Mouse (Mus musculus) induced T-regulatory cell, adult 2 months (primary cell): Measurements from ENCODE around the gene Bicdl2.

Experiments used
- DNase-seq: peaks from one replicate; pipeline ENCODE4 v3.0.0-alpha.2; 2012; ENCODE audit warnings: low read depth

The Bicdl2 gene

DNA sequence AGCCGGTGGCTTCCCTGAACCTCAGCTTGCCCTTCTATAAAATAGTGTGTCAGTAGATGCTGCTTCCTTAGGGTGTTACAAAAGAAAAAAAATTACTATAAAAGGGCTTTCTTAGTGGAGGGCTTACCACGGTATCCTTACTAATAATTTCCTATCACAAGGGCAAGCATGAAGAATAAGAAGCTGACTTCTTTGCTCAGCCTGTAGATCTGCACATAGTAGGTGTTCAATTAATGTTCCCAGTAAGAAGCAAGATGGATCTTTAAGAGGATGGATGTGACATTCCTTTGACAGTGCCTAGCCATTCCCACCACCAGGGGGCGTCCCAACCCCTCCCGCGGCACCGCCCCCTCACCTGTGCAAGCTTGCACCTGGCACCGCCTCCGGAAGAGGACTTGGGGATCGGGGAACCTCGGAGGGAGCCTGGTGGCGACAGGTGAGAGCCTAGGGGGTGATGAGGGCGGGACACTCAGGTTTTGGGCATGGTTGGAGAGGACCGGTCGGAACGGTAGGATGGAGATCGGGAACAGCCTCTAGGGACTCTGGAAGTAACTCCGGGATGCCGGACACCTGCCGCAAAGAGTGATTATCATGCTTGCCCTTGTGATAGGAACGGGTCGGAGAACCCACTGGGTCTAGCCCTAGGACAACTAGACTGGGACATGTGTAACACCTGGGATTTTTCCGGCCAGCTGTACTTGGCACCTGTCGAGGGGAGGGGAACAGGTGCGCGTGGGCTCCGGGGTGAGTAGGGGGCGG lies at the start of gene Bicdl2:
Bicdl2 (plus strand) TSS at position 390 of the 759 bp plus-strand sequence.
- peak; percentile 73 for DNase-seq

DNA sequence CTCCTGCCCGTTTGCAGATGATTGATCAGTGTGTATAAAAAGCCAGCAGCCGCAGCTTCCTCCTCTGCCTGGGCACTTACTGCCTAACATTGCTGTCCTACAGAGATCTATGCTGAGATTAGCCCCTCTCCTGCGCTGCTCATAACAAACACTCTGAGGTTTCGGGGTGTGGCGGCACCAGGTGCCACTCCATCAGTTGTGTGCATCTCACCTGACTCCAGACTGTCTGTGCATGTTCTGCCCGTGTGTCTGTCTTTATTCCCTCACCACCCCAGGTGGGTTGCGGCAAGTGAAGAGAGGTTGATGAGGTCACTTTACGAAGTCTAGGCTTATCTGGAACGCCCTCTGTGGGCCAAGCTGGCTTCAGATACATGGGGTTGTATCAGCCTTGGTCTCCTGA lies 43.2 kb upstream of the Bicdl2 start:
- peak; percentile 83 for DNase-seq

DNA sequence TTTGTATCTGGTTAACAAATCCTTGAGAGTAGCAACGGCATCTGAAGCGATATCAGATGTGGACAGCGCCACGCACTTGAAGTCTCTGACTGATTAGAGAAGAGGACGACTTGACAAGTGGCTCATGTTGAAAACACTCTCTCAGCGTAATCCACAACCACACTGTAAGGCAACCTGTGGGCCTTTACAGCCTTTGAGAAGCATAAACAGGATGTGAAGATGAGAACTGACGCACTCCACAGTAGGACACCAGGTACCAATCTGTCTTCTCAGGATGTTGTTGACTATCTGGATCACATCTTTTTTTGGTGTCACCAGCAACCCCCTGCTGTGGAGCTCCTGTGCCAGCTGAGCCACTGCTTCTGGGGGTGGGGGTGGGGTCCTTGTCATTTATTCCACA lies 40.0 kb upstream of the Bicdl2 start:
- peak; percentile 92 for DNase-seq

DNA sequence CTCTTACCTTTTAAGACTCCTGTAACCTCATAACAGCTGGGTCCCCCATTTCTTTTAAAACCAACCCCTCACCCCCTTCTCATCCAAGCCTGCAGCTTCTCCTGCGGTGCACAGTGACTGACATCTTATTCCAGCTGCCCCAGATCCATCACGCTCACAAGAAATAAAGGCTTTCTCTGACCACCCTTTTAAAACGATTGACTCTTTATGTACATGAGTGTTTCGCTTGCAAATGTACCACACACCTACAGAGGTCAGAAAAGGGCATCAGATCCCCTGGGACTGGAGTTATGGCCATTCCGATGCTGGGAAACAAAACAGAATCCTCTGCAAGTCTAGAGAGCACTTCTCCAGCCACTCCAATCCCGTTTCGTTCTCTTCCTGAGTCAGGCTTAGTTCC lies 32.5 kb upstream of the Bicdl2 start:
- no peak for DNase-seq

DNA sequence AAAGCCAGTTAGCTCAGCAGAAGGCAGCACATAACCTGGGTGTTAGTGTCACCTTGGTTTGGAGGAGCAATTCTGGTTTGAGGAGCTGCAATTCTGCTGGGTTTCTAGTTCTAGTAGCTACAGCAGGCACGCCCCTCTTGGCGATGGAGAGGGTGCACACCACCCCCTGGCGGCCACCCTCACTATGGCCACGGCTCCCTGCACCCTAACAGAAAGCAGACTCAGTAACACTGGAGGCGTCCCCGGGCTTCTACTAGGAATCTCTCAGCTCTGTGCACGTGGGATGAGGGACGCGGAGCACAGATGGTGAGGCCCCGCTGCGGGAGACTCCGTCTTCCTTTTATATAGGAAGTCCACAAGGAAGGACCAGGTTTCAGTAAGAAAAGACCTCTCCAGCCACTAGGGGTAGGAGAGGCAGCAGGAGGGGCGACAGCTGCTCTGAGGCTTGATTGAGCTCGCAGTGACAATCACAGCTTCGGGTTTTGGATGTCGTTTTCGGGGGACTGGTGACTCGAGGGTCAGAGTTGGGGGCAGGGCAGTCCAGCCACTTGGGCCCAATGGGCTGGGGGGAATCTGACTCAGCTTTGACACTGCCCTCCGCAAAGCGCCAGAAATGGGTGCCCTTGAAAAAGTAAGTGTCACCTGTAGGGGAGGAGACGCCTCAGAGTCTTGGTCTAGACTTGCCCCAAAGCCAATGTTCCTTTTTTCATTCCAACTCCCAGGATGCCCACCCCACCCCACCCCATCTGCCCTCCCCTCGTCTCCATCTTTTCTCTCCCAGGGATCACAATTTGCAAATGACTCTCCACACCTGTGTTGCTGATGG lies 29.9 kb upstream of the Bicdl2 start:
- peak; percentile 88 for DNase-seq

DNA sequence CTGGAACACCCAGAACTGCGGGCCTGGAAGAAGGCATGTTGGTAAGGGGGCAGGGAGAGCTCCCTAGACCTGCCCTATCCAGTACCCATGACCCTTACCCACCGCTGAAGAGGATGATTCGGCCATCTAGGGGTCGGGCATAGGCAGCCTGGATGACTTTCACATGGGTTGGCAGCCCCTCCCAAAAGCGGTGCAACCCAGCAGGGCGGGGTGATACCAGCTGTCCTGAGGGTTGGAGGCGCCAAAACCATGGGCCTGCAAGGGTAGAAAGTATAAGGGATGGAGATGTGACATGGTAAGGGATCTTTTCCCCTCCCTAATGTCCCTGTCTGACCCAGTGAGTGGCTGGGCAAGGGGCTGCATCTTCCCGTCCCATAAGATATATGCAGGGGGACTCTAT lies 29.1 kb upstream of the Bicdl2 start:
- no peak for DNase-seq

DNA sequence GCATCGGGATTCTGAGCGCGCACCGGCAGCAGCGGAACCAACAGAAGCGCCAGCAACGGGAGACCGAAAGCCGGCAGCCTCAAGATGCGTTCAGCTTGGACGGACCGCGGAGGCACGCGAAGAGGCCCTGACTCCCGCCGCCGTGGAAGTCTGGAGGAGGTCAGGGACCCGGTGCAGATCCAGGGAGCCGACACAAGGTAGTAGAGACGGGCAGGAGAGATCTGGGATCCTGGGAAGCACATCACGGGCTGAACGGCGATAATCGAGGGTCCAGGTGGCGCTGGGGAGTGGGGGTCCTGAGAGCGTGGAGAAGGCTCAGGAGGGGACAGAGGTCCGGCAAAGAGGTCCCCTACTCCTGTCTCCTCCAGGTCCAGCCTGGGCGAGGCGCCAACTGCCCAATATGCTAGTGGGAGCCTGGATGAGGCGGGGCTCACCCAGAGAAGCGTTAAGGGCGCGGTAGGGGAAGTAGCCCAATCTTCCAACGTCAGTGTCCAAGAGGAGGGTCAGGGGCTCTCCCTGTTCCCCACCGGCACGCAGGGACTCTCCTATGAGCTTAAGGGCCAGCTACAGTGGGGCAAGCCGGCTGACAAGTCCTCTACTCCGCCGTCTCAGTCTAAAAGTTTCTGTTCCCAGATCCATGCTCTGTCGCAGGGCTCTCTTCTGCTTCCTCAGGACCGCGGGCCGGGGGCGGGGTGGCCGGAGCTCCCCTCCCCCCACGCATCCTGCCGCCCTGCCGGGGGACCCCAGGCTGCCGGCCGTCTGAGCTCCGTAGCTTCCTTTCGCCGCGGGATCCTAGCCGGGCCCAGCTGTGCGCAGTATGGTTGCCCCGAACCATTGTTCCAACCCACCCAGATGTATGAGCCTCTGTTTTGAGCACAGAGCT lies 15.5 kb upstream of the Bicdl2 start, which contains the start of gene Mmp25:
Mmp25 (minus strand) TSS at position 665 of the 883 bp plus-strand sequence.
- peak; percentile 22 for DNase-seq

DNA sequence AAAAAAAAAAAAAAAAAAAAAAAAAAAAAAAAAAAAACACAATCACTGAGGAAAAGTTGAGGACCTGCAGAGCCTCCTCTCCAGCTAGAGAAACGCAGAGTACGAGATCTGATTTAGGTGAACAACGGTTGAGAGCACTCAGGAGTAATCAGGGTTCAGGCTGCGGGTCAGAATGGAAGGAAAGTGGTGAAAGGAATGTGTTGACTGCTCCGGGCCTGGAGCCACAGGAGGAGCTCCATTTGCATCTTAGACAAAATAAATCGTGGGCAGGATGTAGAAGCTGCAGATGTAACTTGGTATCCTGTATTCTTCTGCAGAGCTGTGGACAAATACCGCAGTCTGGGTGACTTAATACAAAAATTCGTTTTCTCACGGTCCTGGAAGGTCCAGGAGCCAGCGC lies 14.4 kb upstream of the Bicdl2 start:
- no peak for DNase-seq

DNA sequence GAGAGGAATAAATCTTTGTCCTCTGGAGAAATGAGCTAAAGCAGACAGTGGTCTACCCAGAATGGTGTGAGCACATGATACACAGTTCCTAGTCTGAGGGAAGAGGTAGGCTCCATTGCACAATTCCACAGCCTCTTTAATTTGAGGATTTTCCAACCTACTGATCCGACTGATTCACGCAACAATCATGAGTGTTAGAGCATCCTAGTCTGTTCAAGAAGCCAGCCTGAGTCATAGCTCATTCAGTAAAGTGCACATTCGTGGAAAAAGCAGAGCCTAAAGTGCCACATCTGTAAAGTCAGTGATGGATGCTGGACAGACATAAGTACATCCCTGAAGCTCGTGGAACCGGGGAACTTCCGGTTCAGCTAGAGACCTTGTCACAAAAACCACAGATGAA lies 8.9 kb upstream of the Bicdl2 start:
- no peak for DNase-seq

DNA sequence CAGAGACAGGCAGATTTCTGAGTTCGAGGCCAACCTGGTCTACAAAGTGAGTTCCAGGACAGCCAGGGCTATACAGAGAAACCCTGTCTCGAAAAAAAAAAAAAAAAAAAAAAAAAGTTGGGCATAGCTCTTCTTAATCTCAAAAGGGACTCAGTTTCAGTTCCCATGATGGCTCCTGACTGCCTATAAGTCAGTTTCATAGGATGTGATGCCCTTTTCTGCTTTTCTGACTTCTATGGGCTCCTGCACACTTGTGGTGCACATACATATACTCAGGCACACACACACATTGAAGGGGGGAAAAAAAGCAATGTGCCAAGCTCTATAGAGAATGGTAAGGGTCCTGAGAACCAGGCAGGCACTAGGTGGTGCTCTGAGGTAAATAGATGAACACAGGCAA lies 7.0 kb upstream of the Bicdl2 start:
- no peak for DNase-seq

DNA sequence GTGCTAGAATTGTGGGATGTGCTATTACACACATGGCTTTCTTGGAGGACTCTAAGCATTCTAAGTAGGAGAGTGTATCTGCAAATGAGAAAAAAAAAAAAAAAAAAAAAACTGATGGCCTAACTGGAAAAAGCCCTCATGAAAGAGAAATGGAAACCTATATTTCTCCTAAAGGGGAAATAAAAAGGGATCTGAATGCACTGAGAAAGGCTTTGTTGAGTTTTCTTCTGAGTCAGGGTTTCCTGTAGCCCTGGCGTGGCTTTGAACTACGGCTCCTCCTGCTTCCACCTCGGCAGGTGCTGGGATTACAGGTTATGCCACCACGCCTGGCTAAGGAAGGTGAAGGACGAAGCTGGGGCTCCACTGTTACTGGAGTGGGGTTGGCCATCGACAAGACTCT lies 6.3 kb upstream of the Bicdl2 start:
- no peak for DNase-seq

DNA sequence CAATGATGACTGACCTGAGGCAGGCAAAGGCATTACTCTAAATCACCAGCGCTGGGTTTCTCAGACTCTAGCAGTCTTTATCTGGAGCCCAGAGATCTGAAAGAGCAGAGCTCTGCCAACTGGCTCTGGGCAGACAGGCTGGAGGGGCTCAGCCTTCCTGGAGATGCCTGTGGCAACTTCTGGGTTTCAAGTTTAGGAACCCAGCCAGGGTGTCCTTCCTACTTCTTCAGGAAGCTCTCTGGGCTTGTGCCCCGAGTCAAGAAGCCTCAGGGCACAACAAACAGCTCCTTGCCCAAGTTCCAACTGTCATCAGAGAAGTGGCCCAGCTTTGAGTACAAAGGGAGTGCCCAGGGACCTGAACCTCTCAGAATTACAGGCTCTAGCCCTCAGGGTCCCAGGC lies 5.9 kb upstream of the Bicdl2 start:
- no peak for DNase-seq

DNA sequence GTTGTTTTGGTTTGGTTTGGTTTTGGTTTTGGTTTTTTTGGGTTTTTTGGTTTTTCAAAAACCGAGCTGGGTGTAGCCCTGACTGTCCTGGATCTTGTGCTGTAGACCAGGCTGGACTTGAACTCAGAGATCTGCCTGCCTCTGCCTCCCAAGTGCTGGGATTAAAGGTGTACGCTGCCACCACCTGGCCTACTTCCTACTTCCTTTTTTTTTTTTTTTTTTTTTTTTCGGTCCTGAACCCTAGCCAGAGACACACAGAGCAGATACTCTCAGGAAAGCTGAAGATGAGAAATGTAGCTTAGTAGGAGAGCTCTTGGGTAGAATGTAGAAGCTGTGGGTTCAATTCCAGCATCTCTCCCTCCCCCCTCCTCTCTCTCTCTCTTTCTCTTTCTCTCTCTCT lies 1.9 kb upstream of the Bicdl2 start:
- DNase-seq, result no peak

DNA sequence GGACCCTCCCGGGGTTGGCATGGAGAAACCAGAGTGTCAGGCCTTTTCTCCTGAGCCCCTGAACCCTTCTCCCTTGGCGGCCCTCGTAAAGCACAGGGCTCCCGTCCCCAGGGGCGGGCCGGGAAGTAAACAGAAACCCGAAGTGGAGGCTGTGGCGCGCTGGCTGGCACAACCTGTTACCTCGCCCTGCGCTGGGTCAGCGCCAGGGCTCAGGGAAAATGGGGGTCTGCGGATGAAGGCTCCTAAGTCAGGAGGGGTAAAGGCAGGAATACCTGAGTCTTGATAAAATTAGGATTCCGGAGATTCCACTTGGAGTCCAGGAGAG lies 532 bp downstream of the Bicdl2 start:
- no peak for DNase-seq

DNA sequence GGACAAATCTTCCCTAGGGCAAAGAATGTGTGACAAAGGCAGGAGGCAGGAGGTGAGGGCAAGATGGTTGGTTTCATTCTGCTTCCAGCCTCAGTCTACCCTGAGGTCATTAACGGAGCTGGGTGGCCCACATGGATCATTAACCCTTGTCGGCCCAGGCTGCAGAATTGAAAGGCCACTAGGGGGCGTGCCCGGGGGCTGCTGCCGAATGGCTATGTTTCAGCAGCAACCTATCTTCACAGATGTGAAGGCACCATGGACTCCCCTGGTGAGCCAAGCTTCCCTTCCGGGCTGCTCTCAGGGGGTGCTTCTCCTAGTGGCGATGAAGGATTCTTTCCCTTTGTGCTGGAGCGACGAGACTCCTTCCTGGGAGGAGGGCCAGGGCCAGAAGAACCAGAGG lies 1.2 kb downstream of the Bicdl2 start:
- peak; percentile 68 for DNase-seq

DNA sequence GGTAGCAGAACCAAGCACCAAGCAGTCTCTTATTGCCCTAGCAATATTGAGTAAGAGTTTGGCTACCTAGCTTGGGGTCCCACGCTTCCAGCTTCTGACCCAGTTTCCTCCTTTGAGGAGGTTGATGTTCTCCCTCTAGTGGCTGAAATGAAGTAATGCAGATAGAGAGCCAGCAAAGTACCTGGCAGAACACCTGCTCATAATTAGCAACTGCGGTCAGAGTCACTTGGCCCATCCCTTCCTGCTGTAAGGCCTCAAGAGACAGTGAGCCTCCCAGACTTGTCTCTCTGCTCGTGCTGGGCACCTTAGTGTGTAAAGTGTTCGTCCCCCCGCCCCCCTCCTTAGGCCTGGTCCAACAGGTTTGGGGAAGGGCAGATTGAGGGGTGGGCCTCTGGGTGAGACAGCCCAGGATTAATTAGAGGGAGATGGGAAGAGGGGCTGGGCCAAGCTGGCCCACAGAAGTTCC lies 4.3 kb downstream of the Bicdl2 start:
- peak; percentile 78 for DNase-seq

DNA sequence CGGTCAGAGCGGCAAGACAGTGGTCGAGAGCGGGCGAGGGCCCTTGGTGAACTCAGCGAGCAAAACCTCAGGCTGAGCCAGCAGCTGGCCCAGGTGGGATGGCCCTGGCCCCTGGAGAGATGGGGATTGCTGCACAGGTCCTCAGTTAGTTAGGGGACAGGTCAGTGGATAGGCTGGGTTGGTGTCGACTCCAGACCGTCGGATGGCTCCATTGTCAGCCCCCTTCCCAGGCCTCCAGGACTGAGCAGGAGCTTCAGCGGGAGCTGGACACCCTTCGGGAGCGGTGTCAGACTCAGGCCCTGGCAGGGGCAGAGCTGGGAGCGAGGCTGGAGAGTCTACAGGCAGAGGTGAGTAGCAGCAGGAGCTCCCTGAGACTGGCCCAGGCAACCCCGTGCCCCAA lies 5.2 kb downstream of the Bicdl2 start:
- no peak for DNase-seq

DNA sequence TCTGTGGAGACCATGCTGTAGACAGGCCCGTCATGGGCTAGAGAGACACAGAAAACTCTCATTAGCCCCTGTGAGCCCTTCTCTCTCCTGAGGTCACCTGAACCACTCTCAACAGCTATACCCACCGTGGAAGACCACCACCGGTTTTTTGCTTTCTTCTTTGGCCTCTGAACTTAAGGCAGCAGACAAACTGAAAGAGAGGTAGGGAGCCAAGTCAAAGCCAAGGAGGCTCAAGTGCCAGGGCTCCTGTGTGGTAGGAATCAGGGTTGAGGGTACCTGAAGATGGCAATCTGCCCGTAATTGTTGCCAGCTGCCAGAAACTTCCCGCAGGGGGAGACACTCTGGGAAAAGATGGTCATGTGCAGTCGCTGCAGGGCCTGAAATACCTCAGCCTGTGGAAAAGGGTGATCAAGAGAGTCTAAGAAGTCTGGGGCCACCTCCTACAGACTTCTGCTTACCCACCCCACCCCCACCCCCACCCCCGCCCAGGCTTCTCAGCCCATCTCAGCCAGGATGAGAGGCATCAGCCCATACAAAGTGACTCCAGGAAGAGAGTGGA lies 10.3 kb downstream of the Bicdl2 start:
- DNase-seq, result no peak

DNA sequence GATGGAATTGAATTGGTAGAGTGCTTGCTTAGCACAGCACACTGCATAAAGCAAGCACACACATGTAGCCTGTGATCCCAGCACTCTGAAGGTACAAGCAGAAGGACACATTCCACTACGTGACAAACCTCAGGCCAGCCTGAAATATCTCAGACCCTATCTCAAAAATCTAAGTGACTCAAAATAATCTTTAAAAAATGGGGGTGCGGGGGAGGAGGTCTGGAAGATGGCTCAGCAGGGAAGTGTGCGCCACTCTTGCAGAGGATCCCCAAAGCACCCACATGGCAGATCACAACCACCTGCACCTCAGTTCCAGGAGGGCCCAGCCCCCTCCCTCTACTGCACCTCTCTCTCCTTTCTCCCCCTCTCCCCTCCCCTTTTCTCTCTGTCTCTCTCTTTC lies 11.2 kb downstream of the Bicdl2 start:
- DNase-seq, result no peak

DNA sequence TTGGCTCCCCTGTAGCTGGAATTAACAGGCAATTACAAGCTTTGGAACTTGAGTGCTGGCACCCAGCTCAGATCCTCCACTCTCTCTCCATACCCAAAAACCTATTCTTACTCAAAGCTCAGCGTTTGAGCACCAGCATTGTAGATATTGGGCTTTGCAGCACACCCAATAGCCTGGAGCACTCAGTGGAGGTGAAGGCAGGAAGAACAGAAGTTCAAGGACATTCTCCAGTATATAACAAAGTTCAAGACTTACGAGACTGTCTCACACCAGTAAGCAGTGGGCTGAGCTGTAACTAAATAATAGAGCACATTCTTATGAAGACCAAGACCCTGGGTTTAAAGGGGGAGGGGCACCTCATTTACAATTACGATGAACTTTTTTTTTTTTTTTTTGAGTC lies 12.5 kb downstream of the Bicdl2 start:
- no peak for DNase-seq

DNA sequence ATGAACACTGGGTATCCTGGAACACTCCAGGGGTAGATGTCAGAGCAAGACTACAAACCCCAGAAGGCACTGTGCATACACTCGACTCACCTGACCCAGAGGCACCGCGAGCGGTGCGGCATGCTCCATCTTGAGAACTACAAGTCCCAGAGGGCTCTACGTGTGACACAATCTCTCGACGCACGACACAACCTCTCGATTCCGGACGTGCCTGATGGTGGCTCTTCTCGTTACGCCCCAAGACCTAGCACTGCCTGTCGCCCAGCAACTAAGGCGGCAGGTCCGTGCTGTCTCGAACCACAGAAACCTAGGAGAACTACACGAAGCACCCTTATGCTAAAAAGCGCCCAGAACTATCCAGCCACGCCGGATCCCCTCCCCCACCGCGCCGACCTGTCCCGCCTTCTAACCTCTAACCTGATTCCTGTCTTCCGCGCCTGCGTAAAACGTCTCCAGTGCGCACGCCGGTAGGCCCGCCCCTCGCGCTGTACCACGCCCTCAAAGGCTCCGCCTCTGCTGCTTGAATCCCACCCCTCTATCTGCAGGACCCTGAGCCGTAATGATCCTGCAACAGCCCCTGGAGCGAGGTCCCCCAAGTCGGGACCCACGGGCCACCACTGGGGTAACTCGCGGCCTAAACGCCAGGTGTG lies 13.2 kb downstream of the Bicdl2 start, which contains the start of the genes Hcfc1r1 and Thoc6:
Hcfc1r1 (plus strand) TSS at position 173 of the 650 bp plus-strand sequence.
Thoc6 (minus strand) TSS at position 459 of the 650 bp plus-strand sequence.
- peak; percentile 97 for DNase-seq
